Mouse (Mus musculus) urinary bladder, postnatal 10 days (tissue): ENCODE results near the gene Pimreg.

Experiments used
- DNase-seq: peaks from one replicate; pipeline ENCODE4 v3.0.0; 2022; ENCODE audit warnings: low spot score

The Pimreg gene

DNA sequence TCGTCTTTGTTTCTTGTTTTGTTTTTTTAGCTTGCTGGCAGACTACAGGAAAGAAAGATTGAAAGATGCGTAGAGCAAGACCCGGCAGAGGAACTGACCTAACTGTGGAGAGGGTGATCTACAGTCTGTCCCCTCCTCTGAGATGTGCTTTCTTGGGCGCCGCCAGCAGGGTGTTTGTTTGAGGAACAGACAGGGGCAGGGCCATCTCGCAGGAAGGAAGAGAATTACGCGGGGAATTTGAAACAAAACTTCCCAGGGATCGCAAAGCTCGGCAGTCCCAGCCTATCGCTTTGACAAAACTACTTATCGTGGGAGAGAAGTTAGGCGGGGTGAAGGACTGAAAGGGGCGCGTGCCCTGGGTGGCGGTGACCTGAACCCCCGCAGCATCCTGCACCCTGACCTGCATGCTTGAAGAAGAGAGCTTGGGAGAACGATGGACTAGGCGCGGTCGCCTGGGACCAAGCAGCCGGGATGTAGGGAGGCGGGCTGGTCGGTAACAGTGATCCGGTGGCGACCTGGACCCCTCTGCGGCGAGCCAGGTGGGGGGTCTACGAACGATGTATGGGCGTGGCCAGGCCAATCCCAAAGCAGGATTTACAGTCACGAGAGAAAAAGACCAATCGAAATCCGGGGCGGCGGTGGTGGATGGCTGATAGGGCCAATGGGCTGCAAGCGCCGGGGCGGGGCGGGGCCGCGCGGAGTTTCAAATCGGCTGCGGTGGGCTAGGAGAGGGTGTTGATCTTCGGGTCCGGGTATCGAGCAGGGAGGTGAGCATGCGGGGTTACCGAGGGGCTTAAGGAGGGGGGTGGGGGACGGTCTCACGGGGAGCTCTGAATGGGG, at the start of gene Pimreg:
Pimreg (plus strand) TSS at position 265 of the 840 bp plus-strand sequence.
- DNase-seq = peak; percentile 26

DNA sequence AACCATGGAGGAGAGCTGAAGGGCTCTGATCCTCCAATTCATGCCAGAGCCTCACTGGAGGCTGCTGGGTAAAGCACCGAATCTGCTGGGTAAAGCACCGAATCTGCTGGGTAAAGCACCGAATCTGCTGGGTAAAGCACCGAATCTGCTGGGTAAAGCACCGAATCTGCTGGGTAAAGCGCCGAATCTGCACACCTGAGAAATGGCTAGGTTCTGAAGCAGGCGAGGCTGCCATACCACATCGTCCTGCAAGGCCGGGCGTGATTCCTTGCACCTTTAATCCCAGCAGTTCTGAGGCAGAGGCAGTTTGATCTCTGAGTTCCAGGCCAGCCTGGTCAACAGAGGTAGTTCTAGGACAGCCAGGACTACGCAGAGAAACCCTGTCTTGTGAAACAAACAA, 49.4 kb upstream of the Pimreg start:
- no peak for DNase-seq

DNA sequence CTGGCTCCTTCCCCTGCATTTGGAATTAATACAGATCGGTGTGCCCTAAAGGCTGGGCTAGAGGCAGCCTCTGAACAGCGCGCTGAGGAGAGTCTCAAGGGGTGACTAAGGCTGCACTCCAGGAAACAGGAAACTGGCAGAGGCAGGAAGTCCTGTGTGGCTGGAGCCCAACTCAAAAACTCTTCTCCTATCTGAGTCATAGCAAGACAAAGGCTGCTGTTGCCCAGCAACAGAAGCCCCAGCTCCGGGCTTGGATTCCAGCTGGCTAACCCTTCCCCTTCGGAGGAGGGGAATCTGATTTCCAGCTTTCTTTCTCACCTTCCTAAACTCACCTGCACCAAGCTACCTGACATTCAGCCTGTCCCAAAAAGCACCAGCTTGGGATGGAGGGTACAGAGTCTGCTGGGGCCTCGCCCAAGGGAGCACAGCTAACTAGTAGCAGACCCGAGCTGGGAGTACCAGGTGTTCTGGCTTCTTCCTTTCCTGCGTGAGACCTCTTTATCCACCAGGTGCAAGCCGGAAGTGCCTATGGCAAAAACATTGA, 45.8 kb upstream of the Pimreg start:
- no peak for DNase-seq

DNA sequence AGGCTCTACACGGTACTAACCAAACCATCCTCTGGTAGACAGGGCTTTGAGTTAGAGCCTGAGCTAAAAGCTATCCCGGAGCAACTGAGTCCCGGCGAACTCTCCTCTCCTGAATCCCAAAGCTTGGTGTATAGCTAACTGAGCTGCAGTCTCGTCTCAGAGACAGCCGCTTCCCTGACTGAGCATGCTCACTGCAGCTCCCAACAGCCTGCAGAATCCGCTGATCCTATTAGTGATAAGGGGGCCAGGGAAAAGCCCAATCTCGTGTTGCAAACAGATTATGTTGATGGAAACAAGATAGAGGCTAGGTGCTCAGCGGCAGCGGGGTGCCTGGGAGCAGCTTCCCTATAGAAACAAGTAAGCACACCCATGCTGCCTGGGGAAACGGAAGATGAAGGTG, 45.0 kb upstream of the Pimreg start:
- DNase-seq = no peak

DNA sequence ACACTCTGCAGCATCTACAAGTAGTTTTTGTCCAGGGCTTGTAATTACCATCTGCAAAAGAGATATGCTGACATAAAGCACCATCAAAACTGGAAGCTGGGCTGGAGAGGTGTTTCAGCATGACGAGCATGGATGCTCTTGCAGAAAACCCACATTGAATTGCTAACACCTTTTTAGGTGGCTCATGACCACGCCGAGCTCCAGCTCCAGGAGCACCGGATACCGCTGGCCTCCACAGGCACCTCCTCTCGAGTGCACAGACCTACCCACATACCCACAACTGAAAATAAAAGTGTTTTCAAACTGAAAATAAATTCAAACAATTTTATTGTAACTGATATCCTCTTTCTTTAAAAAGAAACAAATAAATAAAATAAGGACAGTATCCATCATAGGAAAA, 41.6 kb upstream of the Pimreg start:
- no peak for DNase-seq

DNA sequence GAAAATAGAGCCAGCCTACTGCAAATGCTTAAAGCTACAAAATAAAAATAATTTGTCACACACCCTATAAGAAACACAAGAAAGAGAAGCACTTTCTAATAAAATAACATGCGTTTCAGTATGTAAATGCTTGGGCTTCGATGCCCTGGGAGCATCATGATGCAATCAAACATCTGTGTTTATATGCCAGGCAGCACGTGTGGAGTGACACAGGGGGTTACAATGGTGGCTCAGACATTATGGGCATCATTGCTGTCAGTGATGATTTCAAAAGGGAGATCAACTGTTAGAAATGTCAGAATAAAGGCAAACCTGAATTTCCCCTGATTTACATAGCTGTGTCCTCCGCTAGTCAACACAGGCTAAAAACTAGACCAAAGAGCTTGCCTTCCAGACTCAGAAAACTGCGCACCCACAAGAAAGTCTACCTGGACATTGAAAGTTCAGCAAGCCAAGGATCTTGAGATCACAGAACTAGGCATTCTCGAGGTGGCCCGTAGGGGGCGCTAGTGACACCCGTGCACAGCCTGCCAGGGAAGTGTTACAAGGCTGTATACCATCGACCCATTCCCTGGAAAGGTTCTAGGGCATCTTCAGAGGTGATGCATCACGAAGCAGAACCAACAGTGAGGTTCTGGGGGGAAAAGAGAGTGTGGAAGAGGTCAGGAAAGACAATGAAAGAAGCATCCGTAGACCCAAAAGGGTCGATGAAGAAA, 39.5 kb upstream of the Pimreg start:
- no peak for DNase-seq

DNA sequence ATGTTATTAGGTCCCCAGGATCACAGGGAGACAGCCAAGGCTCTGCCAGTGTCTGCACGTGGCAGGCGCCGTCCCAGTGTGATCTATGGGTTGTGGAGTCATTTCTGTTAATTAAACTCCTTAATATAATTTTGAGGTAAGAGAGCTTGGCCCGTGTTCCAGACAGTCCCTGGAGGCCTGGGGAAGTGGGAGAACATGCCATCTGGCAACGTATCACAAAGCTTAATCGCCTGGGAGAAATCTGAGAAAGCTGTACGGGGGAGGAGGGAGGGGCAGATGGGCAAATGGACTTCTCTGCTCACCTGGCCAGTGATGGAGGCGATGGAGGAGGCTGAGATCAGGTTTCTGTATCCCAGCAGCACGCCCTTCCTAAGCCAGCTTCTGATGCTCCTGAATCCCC, 38.7 kb upstream of the Pimreg start:
- DNase-seq = no peak

DNA sequence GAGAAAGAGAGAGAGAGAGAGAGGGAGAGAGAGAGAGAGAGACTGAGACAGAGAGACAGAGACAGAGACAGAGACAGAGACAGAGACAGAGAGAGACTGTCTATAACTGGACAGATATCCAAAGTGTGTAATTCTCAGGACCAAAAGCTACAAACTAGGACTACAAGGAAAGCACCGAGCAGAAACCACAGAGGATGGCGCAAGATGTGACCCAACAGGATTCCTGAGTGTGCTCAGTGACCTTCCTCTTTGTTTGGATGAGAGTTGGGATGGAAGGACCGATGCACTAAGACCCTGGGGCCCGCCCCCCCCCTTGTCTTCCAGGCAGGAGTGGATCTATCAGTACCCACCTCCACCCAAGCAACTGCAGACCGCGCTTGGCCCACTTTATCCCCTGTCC, 36.3 kb upstream of the Pimreg start:
- DNase-seq = no peak

DNA sequence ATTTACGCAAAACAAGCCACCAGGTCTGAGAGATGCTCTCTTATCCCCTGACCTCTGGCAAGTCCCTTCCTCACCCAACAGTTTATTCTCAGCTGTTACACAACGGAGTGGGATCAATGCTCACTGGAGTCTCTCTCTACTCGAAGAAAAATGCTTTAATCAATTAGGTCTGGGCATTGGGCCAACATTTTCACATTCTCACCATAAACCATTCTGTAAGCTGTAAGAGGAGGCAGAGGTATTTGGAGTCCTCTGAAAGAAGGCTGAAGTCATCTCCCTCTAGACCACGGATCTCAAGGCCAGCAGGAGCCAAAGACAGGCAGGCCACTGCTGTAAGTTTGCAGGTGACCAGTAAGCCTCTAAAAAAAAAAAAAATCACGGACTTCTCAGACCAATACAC, 31.5 kb upstream of the Pimreg start:
- DNase-seq = no peak

DNA sequence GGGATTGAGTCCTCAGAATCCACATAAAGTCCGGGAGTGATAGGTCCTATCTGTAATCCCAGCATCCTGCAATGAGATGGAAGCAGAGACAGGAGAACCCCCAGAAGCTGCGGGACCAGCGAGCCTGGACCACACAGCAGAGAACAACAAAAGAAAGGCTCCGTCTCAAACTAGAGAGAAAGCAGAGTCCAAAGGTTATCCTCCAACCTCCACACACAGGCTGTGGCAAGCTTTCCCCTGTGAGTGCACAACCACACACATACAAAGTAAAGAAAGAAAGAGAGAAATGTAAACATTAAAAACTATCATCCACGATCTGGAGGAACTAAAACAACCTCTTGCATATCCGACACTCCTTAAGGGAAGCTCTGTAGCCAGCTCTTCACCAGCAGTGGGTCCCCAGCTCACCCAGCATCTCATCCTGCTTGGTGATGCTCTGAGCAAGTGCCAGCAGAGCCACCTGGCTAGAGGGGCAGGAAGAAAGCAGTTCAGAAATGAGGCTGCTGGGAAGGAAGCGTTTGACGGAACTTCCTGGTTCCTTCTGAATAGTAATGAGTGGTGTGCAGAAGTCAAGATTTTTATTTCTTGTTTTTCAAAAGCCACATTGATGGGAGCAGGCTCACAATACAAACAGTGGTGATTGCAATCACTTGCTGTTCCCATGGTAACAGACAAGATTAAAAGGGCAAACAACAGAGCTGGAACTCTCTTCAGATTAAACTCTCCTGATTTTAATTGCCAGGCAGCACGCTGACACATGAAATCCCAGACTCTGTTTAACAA, 30.7 kb upstream of the Pimreg start:
- DNase-seq = no peak

DNA sequence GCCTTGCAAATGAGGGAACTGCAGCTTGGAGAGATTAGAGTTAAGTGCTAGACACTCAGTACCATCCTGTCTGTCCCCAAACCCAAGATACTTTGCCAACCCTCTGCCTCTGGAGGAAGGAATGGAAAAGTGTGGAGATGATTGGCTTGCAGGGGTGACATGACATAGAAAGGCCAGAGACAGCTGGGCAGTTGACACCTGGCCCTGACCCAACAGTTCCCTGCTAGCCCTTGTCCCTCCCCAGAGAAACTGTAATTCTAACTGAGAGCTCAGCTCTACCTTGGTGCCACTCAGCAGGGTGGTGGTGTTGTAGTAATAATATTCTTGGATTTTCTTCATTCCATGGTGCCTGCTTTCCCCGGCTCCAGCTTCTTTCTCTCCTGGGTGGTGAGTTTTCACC, 29.9 kb upstream of the Pimreg start:
- no peak for DNase-seq

DNA sequence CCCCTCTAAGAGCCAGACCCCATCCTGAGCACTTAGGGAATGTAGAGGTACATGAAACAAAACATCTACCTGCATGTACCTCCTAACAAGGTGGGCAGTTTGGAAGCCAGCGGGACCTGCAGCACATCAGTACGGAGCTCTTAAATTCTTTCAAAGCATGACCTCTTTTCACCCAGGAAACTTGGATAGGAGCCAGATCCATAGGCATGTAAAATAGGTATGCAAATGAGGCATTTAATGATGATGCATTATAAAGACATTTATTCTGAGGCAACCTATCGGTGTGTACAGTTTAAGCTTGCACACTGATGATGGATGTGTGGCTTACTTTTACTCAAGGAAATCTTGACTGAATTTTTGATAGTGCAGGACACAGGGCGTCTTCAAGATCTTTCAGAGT, 27.2 kb upstream of the Pimreg start:
- no peak for DNase-seq

DNA sequence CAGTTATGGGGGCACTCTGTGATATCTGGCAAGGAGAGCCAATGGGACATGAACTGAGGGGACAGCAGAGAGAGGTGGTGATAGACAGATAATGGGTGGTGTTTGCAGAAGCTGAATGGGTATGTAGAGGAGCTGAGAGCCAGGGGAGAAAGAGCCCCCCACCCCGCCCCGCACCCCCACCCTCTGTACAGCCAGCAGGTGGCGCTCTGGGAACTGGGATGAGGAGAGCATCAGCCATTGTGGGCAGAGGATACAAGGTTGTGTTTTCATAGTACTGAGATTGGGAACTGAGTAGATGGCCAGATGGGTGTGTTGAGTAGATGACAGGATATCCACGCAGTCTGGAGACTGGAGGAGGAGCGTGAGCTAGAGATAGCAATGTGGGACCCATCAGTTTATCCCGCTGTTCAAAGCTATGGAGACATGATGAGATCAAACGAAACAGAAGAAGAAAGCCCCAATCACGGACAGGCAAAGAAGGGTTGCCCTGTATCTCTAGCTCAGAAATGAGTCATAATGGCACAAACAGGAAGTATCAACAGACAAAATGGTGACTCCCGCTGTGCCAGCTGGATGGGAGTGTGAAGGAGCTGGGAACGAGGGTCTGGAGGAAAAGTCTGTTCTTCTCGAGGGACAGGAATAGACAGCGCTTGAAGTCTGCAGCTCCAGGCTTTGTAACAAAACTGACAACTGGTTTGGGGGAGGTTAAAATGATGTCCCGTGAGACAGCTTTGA, 25.1 kb upstream of the Pimreg start:
- DNase-seq = no peak

DNA sequence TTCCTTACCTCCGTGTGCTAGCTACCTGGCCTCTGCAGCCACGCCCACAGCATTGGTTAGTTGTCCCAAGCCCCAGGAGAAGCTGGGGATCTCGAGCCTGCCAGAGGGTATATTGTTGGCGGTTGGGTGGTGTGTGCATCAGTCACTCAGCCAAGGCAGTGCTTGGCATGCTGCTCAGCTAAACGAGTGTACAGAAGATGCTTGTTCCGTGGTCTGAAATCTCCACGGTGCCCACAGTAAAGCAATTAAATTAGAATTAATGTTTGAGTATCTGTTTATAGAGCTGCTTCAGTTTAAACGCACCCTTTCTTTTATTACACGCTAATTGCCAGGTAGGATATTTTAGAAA, 24.6 kb upstream of the Pimreg start:
- DNase-seq = no peak

DNA sequence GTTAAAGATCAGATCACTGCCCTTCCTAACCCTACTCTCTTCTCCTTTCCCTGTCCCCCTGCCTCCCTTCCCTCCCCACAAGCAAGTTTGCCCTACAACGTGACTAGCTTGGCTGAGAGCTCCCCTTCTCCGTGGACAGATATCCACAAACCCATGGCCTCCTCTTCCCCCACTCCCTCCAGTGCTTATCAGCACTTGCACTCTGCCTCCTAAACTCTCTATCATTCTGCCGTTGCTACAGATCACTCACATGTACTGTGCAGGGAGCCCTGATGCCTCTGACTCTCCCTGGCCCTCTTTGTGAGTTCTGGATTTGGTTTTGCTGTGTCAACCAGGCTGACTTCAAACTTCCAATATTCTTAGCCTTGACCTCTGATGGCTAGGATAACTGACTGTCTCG, 20.8 kb upstream of the Pimreg start:
- DNase-seq = no peak

DNA sequence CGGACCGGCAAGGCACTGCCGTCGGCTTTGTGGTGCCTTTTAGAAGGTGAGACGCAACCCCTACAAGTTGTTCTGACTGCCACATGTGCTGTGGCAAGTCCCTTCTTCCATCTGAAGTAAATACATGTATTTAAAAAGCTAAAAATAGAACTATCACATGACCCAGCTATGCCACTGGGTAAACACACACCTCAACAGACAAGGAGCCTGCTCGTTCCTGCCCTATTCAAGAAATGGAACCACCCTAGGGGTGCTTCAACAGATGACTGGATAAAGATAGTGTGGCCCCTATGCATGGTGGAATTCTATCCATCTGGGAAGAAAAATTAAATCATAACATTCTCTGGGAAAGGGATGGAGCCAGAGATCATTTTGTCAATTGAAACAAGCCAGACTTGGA, 19.0 kb upstream of the Pimreg start:
- no peak for DNase-seq

DNA sequence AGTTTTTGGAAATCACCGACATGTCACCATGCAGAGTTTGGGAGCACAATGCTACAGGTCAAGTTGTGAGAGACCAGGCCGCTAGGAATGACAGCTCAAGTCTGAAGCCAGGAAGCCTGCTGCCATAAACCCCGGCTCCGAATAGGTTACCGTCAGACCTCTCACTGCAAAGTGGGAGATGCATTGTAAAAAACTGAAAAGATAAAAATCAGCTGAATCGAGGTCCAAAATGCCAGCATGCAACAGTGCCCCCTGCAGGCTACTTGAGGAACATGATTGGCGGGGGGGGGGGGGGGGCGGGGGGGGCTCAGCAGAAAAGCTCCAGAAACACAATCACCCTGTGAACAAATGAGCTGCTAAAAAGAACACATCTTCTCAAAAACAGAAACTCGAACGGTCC, 18.3 kb upstream of the Pimreg start:
- DNase-seq = no peak

DNA sequence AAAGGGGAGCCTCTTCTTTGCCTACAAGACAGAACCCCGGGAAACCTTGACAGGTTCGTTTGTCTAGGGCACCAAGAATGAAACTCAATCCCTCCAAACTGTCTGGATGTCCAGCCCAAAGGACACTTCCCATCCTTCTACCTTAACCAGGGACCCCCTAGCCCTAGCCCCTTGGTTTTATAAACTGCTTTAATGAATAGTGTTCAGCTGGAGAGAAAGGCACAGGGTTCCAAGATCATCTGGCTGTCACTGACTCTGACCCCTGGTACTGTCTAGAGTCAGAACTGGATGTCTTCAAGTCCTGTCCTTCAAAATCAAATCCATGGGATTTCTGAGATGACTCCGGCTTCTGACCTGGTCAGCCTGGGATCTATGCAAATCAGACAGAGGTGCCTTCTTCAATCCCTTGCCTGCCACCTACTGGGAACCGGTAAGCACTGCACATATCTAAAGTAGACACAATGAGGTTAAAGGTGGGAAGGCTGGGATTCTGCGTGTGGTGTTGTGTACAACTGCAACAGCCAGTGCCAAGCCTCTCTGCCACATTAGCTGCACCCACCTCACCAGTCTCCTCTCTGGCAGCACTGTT, 17.5 kb upstream of the Pimreg start:
- DNase-seq = no peak

DNA sequence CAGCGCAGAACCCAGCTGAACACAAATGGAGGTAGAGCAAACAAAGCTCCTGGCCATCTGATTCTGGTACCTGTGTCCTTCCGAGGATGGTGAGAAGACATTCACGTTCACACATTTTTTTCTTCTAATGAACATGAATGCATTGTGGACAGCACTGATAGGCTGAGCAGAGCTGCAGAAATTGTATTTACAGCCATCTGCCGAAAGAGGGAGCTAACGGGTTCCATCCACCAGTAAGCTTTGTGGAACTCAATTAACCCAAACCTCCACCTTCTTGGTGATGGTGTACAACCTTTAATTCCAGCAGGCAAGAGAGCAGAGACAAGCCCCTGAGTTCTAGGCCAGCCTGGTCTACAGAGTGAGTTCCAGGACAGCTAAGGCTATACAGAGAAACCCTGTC, 16.0 kb upstream of the Pimreg start:
- no peak for DNase-seq

DNA sequence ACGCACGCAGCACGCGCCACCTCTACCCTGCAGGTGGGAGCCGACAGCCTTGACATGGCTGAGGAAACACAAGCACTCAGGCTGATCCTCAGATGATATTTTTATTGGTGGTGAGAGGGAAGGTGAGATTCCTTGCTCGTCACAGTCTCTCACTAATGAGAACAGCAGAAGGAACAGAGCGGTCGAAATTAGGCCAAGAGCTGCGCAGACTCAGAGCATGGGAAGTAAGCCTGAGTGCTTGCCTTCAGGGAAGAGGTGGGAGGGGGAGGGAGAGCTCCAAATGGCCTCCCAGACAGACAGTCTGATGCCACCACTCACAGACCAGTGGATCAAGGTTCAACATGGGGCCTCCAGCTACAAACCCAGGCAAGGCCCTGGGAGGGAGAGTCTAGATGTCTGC, 15.3 kb upstream of the Pimreg start:
- DNase-seq = no peak

DNA sequence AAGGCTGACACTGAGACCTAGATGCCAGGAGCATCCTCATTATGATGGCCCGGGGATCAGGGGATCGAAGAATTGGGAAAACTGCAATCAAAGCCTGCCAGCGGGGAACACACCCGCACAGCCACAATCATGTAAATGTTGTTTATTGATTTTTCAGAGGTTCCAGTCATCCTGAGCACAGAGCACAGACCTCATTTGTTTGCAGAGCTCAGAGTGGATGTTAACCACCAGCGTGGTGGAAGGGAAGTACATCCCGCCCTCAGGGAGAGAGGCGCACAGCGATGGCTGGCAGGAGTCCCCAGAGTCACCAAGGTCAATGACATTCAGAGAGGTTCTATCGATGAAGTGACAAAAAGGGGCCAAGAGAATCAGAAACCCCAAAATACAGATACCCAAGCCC, 14.0 kb upstream of the Pimreg start:
- DNase-seq = no peak

DNA sequence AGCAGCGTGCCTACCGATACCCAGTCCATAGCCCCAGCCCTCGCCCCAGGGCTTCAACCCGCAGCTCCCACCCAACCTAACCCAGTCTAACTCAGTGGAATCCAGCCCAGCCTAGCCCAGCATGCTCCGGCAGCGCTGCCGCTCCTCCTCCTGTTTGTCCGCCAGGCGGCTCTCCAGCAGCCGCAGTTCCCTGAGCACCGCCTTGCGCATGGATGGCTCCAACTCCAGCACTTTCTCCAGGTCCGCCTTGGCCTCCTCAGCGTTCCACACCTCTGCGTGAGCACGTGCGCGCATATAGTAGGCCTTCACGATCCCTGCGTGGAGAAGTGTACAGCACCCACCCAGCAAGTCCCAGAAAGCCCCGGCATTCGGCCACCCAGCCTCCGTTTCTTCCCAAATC, 12.7 kb upstream of the Pimreg start:
- no peak for DNase-seq
